Mouse (Mus musculus): Measurements from ENCODE around the gene Steap3. TPM values are rescaled to one million over a fixed set of nuclear protein-coding genes. Genes with fewer than 3 reads are reported as not detected.

Gene Steap3
- polyA plus RNA-seq, 1 experiment = 12.7 TPM

DNA sequence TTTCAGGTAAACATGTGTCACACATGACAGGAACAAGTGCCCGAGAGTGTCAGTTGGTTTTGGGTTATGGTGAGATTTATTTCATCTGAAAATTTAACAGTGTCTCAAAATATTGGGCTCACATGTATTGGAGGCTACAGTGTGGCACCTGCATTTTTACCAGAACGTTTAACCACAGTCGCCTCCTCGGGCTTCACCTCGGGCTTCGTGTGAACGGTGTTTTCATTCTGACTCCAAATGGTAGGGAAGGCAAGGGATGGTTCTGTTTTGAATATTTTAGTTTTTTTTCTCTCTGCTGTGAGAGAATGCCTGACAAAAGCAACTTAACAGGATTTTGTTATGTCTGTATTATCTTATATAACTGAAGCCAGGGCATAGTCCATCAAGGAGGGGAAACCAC, 103.8 kb downstream of the Steap3 start:
- Histone ChIP-seq H3K4me1 (ENCODE audit: control insufficient read depth, insufficient read depth, insufficient read length, low read length) (no peaks in the 10 kb centered on the region), H3K4me3 (ENCODE audit: insufficient read depth, low read depth, low read length) (no peak overlapping the region), H3K27ac (replicated peaks; ENCODE audit: low read depth, low read length) (no peak overlapping the region)

DNA sequence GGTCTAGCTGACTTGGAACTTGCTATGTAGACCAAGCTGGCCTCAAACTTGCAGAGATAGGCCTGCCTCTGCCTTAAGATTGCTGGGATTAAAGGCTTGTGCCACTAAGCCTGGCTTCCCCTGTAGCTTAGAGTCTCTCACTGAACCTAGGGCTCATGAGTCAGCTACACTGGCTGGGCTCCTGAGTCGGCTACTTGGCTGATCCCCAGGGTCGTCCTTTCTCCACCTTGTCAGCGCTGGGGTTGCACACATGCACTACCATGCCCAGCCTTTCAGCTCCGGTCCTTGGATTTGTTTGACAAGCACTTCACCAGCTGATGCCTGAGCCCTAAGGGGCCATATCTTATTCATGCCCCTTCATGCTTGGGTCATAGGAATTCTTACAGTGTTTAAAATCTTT, 104.5 kb downstream of the Steap3 start:
- no peak overlapping the region for H3K27ac ChIP-seq (replicated peaks; ENCODE audit: low read depth, low read length)
- no peak overlapping the region for H3K4me3 ChIP-seq (ENCODE audit: insufficient read depth, low read depth, low read length)
- H3K4me1 ChIP-seq (ENCODE audit: control insufficient read depth, insufficient read depth, insufficient read length, low read length) = no peaks in the 10 kb centered on the region

DNA sequence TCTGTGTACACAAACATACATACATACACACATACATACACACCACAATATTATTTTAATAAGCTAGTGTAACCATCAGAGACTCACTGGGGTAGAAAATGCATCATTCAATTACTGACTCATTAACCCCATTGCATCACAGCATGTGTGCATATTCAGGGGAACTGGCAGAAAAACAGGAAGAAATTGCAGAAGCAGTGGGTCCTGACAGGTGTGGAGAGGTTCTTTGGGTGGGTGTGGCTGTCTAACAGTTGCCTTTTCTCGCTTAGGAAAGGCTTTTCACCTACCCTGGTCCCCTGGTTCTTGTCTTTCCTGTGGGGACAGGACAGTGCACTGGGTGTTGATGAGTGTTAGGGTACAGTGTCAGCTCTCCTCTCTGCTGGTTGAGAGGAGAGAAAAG, 109.9 kb downstream of the Steap3 start:
- Histone ChIP-seq H3K4me3 (ENCODE audit: insufficient read depth, low read depth, low read length) (no peak overlapping the region), H3K4me1 (ENCODE audit: control insufficient read depth, insufficient read depth, insufficient read length, low read length) (no peaks in the 10 kb centered on the region), H3K27ac (replicated peaks; ENCODE audit: low read depth, low read length) (no peak overlapping the region)

DNA sequence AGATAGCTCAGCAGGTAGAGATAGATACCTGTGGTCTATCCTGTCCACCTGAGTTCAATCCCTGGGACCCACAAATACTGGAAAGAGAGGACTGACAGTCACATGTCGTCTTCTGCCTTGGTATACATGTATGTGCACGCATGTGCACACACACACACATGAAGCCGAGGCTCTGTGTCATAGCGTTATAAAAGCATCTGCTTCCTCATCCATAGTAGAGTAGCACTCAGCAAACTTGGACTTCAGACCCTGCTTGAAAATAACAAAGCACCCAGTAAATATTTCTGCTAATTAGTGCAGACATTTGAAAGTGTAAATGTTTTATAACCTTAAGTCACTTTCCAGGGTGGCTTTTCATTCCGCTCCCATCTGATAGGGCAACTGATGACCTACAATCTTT, 111.0 kb downstream of the Steap3 start:
- Histone ChIP-seq H3K27ac (replicated peaks; ENCODE audit: low read depth, low read length) (no peak overlapping the region), H3K4me1 (ENCODE audit: control insufficient read depth, insufficient read depth, insufficient read length, low read length) (no peaks in the 10 kb centered on the region), H3K4me3 (ENCODE audit: insufficient read depth, low read depth, low read length) (no peak overlapping the region)

DNA sequence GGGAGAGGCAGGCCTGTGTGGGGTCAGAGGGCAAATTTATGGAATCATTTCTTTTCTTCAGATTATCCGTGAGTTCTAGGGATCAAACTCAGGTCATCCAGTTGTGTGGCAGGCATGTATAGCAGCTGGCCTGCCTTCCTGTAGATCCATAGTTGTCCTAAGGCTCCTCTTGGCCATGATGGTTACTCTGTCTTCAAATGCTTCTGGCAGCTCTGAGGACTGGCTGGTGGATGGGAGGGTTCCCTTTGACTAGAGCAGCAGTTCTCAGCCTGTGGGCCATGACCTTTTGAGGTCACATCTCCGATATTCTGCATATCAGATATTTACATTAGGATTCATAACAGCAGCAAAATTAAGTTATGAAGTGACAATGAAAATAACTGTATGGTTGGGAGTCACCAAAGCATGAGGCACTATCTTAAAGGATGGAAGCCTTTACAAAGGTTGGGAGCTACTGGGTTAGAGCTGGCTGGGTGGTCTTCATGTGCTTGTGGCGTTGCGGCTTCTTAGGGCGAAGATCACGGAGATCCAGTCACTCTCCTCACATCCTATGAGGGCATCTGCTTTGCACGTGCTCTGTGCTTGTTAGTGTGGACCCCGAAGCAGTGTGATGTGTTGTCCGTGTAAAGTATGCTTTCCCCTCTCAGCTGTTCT, 113.9 kb downstream of the Steap3 start:
- H3K4me3 ChIP-seq (ENCODE audit: insufficient read depth, low read depth, low read length) = no peak overlapping the region
- no peaks in the 10 kb centered on the region for H3K4me1 ChIP-seq (ENCODE audit: control insufficient read depth, insufficient read depth, insufficient read length, low read length)
- H3K27ac ChIP-seq (replicated peaks; ENCODE audit: low read depth, low read length) = no peak overlapping the region

DNA sequence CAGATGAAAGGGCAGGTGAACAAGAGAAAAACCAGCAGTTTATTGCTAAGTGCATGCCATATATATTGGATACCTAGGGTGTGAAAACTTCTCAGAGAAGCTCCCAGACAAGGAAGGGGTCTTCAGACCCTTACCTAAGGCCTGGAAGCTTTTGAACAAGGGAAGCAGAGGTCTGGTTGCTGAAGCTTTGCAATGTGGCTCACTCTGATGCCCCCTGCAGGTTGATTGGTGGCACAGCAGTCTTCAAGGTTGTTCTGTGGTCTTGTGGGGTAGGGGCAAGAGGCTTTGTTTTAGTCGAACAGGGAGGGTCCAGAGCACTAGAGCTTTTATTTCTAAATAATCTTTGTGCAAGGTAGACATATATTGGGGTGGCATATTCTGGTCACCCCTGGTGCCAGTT, 117.2 kb downstream of the Steap3 start:
- no peak overlapping the region for H3K4me3 ChIP-seq (ENCODE audit: insufficient read depth, low read depth, low read length)
- no peak overlapping the region for H3K27ac ChIP-seq (replicated peaks; ENCODE audit: low read depth, low read length)
- no peaks in the 10 kb centered on the region for H3K4me1 ChIP-seq (ENCODE audit: control insufficient read depth, insufficient read depth, insufficient read length, low read length)

DNA sequence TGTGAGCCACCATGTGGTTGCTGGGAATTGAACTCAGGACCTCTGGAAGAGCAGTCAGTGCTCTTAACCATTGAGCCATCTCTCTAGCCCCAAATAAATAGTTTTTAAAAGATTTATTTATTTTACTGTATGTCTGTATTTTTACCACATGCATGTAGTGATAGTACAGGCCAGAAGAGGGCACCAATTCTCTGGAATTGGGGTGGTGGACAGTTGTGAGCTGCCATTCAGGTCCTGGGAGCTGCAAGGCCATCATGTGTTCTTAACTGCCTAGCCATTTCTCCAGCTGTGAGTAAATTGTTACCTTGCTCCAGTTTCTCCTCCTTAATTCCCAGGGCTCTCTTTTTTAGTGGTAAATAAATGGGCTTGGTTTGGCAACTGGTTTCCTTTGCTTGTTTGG, 118.3 kb downstream of the Steap3 start:
- no peak overlapping the region for H3K27ac ChIP-seq (replicated peaks; ENCODE audit: low read depth, low read length)
- H3K4me3 ChIP-seq (ENCODE audit: insufficient read depth, low read depth, low read length) = no peak overlapping the region
- no peaks in the 10 kb centered on the region for H3K4me1 ChIP-seq (ENCODE audit: control insufficient read depth, insufficient read depth, insufficient read length, low read length)

DNA sequence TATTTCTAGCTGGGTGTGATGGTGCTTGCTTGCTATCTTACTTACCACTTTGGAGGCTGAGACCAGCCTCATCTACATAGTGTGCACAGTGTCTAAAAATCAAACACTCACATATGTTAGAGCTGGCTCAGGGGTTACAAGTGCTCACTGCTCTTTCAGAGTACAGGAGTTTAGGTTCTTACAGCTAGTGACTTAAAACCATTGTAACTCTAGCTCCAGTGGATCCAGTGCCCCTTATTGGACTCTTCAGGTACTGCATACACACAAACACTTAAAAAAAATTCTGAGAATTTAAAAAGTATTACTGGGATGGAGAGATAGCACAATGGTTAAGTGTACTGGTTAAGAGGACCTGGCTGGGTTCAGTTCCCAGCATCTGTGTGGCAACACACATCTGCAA, 125.5 kb downstream of the Steap3 start:
- Histone ChIP-seq H3K4me3 (ENCODE audit: insufficient read depth, low read depth, low read length) (no peak overlapping the region), H3K4me1 (ENCODE audit: control insufficient read depth, insufficient read depth, insufficient read length, low read length) (no peaks in the 10 kb centered on the region), H3K27ac (replicated peaks; ENCODE audit: low read depth, low read length) (no peak overlapping the region)

DNA sequence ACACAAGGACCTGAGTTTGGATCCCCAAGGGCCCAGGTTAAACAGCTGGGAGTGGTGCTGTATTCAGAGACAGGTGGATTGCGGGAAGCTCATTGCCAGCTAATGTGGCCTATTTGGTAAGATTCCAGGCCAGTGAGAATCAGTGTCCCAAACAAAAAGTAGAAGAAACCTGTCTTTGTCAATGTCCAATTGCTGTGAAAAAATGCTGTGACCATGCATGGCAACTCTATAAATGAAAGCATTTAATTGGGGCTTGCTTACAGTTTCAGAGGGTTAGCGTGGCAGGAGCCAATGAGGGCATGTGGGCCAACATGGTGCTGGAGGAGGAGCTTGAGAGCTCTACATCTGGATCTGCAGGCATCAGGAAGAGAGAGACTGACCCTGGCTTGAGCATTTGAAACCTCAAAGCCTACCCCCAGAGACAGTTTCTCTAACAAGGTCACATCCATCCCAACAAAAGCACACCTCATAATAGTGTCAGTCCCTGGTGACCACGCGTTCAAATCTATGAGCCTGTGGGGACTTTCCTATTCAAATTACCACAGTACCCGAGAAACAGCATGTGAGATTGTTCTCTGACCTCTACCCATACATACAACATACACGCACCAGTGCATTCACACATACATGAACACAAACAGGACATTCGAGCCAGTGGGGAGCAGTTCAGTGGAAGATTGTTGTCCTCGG, 126.8 kb downstream of the Steap3 start:
- H3K4me3 ChIP-seq (ENCODE audit: insufficient read depth, low read depth, low read length) = no peak overlapping the region
- H3K4me1 ChIP-seq (ENCODE audit: control insufficient read depth, insufficient read depth, insufficient read length, low read length) = no peaks in the 10 kb centered on the region
- no peak overlapping the region for H3K27ac ChIP-seq (replicated peaks; ENCODE audit: low read depth, low read length)

DNA sequence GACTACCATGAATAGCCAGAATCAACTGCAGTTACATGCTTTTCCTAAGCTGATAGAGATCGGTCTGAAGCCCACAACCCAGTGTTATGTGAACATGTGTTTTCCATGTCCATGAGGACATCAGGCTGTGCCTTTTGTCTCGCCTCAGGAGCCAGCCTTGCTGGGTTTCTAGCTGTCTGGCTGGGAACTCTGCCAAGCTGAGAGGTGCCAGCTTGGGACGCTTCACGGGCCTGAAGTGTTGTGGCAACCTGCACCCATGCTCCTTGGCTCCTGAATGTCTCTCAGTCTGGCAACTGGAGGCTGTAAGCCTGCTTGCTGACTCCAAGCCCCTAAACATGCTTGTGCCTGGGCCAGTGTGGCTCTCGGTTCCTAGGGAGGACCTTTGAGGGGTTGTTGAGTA, 130.0 kb downstream of the Steap3 start:
- Histone ChIP-seq H3K4me3 (ENCODE audit: insufficient read depth, low read depth, low read length) (no peak overlapping the region), H3K27ac (replicated peaks; ENCODE audit: low read depth, low read length) (no peak overlapping the region), H3K4me1 (ENCODE audit: control insufficient read depth, insufficient read depth, insufficient read length, low read length) (no peaks in the 10 kb centered on the region)

Other genes with a start within 250 kb of the Steap3 start
- gene Tmem37, start 198.6 kb downstream of the Steap3 start, polyA plus RNA-seq (2012; ENCODE audit: insufficient read depth, insufficient read length, missing spikeins) = 53.3 and 66.7 TPM in 2 replicates
- 8,737 and 9,357 TPM in 2 replicates for gene Dbi, start 151.6 kb downstream of the Steap3 start, polyA plus RNA-seq (2012; ENCODE audit: insufficient read depth, insufficient read length, missing spikeins)
- gene 3110009E18Rik, start 151.5 kb downstream of the Steap3 start, polyA plus RNA-seq (2012; ENCODE audit: insufficient read depth, insufficient read length, missing spikeins) = 3.3 and 8.9 TPM in 2 replicates
- not detected in 2 replicates for gene C1ql2, start 67.9 kb upstream of the Steap3 start, polyA plus RNA-seq (2012; ENCODE audit: insufficient read depth, insufficient read length, missing spikeins)
- gene Marco, start 232.3 kb upstream of the Steap3 start, polyA plus RNA-seq (2012; ENCODE audit: insufficient read depth, insufficient read length, missing spikeins) = not detected in 2 replicates